Mouse (Mus musculus) c-Kit-negative CD71-positive TER-119-positive erythroid progenitor cells, embryonic 14.5 days (primary cell): Measurements from ENCODE around the gene Klf11.
"Not testable (repeated sequence)": the region's sequence is repeated elsewhere in the genome, so short reads cannot be mapped to it uniquely, and the experiment has no call there.

Source experiments
- DNase-seq: peaks from one replicate; pipeline ENCODE4 v3.0.0-alpha.2; 2013; ENCODE audit warnings: low read depth, low spot score

Klf11 gene

DNA sequence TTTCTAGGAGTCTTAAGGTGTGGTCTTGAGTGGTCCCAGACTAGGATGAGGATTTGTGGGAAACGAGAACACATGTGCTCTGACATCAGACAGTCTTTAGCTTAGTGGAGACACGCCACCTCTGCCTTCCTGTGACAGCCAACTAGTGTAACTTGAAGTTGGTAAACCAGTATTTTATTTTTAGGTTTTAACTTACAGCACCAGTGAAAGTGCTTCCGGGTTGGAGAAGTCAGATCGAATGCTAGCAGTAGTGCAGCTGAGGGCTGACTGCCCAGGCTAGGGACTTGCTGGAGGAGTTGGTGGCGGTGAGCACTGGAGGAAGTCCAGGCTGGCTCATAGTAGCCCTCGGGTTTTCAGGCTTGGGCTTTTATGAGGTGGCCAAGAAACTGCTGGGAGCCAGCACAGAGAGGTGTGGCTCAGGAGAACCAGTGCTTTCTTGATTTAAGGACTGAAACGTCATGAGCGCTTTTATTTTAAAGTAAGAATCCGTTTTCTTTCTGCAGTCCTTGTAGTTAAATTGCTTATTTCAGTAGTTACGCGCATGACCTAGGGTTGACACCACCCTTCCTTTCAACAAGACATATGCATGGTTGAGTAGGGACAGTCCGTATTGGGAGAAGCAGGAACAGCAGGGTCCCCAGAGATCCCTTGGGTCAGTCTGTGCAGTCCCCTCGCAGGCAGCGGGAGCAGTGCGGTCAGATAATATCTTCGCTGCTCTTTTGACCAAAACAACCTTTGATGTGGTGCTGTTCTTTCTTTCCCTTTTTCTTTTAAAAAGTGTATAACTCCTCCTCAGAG lies 3.2 kb downstream of the Klf11 start:
- DNase-seq, result no peak

DNA sequence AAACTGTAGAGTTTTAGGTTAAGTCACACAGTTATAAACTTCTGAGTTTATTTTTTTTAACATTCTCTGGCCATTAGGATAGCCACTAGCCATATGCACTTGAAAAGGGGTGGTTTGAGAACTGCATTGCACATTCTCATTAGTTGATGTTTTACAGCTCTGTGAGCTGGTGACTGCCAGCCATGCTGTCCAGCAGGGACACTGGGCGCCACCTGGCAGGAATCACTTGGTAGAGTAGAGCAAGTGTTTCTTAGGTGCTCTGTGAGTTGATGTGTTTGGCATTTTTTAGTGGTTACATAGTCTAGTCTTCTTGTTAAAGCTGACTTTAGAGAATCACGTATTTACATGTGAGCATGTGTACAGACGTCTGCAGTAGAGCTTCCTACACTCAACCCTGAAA lies 5.4 kb downstream of the Klf11 start:
- no peak for DNase-seq

DNA sequence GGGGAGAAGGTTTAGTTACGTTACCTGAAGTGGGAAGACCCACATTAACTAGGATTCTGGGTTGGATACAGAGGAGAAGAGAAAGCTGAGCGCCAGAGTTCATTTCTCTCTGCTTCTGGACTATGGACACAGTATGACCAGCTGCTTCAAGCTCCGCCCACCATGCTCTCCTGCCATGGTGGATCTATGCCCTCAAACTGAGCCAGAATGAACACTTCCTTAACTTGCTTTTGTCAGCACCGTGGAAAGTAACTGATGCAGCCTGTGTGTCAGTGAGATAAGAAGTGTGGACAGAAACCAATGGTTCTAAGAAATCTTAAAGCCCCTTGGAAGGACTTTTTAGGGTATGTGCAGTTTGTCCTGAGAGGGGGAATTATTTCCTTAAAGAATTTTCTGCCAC lies 7.9 kb downstream of the Klf11 start:
- no peak for DNase-seq

DNA sequence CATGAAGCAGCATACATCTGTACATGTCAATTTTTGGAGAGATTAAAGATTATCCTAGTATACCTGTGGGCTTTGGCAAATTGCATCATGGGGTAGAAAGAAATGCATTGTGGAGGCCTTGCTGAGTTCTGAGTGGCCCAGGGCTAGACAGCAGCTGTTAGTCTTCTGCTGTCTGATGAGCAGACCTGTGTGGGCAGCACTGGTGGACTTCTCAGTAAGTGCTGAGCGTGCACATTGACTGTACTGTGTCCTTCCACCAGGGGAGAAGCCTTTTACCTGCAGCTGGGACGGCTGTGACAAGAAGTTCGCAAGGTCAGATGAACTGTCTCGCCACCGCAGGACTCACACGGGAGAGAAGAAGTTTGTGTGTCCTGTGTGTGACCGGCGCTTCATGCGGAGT lies 8.8 kb downstream of the Klf11 start:
- no peak for DNase-seq

GRCm38 (mm10) chr12:24661100-24661499 lies 10.0 kb downstream of the Klf11 start:
- no peak for DNase-seq

DNA sequence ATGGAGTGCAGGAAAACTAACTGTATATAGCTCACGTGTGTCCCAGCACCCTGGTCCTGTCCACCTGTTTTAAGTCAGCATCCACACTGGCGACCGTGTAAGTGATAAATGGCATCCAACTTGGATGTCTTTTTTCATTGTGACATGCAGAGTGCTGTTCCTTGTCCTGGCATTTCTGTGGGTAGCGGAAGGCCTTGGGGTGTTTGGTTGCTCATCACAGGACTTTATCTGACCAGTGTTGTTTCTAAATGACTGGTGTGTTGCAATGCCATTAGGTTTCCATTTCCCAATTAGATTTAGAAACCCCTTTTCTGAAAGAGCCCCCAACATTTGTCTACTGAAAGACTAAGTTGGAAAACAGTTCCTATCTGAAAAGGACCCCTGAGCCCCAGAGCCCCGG lies 11.1 kb downstream of the Klf11 start:
- DNase-seq, result no peak

GRCm38 (mm10) chr12:24680096-24680491 lies 29.0 kb downstream of the Klf11 start:
- no peak for DNase-seq

DNA sequence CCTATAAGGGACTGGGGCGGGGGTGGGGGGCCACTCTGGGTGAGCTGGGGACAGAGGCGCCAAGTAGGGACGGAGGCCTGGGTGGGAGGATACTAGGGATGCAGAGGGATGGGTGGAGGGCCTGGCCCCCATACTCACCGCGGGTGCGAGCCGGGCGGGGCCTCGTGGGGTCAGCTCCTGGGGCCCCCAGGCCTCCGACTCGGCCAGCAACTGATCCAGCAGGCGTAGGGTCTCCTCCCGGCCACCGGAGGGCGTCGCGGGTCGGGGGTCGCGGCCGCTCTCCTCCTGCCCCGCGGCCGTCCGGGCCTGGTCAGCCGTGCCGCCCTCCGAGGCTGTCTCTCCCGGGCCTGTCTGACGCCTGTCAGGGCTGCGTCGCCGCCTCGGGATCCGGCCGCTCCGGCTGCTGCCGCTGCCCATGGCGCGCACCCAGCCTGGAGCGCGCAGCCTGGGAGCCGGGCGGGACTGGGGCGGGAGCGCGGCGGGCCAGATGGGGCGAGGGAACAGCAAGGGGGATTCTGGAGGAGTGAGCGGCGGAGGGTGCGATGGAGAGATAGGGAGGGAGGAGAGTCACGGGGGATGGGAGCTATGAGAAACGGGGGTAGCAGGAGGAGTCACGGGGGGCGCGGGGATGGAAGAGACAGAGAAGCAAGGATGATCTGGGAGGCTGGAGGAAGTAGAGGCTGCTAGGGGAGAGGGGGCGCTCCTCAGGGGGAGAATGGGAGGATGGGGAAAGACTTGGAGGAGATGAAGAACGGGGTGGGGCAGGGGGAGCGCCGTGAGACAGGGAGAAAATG lies 29.6 kb downstream of the Klf11 start:
- no peak for DNase-seq

GRCm38 (mm10) chr12:24681286-24682023 lies 30.4 kb downstream of the Klf11 start, which contains the start of gene Cys1:
Gene Cys1 (minus strand): TSS chr12:24681813.
- DNase-seq, result no peak

DNA sequence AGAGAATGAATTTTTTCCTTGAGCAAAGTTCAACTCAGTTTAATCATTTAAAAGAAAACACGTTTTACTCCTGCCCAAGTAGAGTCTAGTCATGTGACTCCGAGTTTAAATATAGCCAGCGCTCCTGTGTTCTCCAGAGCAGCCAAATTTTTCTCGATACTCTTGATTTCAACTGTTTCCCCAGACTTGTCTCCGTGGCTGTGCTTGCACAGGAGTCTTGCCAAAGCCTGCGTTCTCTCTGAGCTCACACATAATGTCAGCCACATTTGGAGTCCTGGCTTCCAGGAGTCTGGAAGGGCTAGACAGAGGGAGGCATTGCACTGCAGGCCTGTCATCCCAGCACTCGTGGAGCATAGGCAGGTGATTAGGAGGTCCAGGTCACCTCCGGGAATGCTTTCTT lies 31.5 kb downstream of the Klf11 start:
- no peak for DNase-seq

DNA sequence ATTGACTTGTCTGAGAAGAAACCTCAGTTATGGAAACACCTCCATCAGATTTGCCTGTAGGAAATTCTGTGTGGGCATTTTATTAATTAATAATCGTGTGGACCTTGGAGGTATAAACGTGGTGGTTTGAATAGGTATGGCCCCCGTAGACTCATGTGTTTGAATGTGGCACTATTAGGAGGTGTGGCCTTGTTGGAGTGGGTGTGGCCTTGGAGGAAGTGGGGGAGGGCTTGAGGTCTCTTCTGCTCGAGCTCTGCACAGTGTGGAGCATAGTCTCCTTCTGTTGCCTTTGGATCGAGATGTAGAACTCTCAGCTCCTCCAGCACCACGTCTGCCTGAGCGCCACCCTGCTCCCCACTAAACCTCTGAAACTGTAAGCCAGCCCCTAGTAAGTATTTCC lies 32.4 kb downstream of the Klf11 start:
- no peak for DNase-seq

- no peak for DNase-seq
Observed at GRCm38 (mm10) chr12:24686038-24686695, 35.1 kb downstream of the Klf11 start.

GRCm38 (mm10) chr12:24686696-24687346 lies 35.7 kb downstream of the Klf11 start:
- DNase-seq, result no peak

DNA sequence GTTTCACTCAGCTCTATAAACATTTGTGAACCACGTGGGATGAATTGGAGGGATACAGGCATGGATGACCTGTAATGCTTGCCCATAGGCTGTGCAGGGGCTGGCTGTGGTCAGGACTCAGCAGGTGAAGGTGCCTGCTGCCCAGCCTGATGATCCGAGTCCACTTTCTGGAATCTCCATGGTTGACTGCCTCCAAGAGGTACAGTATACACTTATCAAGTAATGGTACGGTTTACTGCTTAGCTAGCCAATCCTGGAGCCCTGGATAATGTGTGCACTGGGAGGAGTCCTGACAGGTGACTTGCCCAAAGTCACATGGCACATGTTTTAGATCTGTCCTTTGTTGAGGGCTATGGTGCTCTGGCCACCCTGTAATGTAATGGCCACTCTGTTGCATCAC lies 39.3 kb downstream of the Klf11 start:
- no peak for DNase-seq

- DNase-seq, result peak; percentile 71
Observed at GRCm38 (mm10) chr12:24696500-24697483, 45.7 kb downstream of the Klf11 start.

- DNase-seq, result no peak
Observed at GRCm38 (mm10) chr12:24697484-24698204, 46.6 kb downstream of the Klf11 start.

- no peak for DNase-seq
Observed at GRCm38 (mm10) chr12:24698514-24698913, 47.4 kb downstream of the Klf11 start.

GRCm38 (mm10) chr12:24699578-24699977 lies 48.5 kb downstream of the Klf11 start:
- no peak for DNase-seq

- DNase-seq, result not testable (repeated sequence)
Observed at GRCm38 (mm10) chr12:24701621-24702020, 50.5 kb downstream of the Klf11 start.
